Mouse (Mus musculus) intestine, embryonic 16.5 days (tissue): Measurements from ENCODE around the gene Cbx1. TPM values are rescaled to one million over a fixed set of nuclear protein-coding genes. Genes with fewer than 3 reads are reported as not detected.

ENCODE experiments used
- ATAC-seq: fragments of 200-750 bp; cut with Nextera tagmentation; 2 replicates; pipeline ENCODE4 v1.8.0; 2017; ENCODE audit warnings: moderate TSS enrichment, moderate library complexity
- H3K27ac ChIP-seq: fragments of 300-500 bp; sonication (generic); 2 replicates; pipeline ENCODE4 v1.5.1; 2014; ENCODE audit warnings: mild to moderate bottlenecking, low read length
- H3K27me3 ChIP-seq: fragments of 300-500 bp; sonication (generic); replicated peaks from 2 replicates; pipeline ENCODE4 v1.6.1; 2014; ENCODE audit warnings: low read length, control low read depth, mixed read lengths; ENCODE audit not compliant: control insufficient read depth, insufficient read depth
- H3K36me3 ChIP-seq: fragments of 300-500 bp; sonication (generic); 2 replicates; pipeline ENCODE4 v1.6.1; 2014; ENCODE audit warnings: low read length, control low read depth; ENCODE audit not compliant: control insufficient read depth, insufficient read depth
- H3K4me1 ChIP-seq: fragments of 300-500 bp; sonication (generic); 2 replicates; pipeline ENCODE4 v1.6.1; 2014; ENCODE audit warnings: low read length, control low read depth, mixed read lengths; ENCODE audit not compliant: control insufficient read depth, insufficient read depth
- H3K4me2 ChIP-seq: fragments of 300-500 bp; sonication (generic); 2 replicates; pipeline ENCODE4 v1.6.1; 2014; ENCODE audit warnings: low read depth, low read length, control low read depth
- H3K4me3 ChIP-seq: fragments of 300-500 bp; sonication (generic); 2 replicates; pipeline ENCODE4 v1.5.1; 2014; ENCODE audit warnings: mild to moderate bottlenecking, low read length
- H3K9ac ChIP-seq: fragments of 300-500 bp; sonication (generic); 2 replicates; pipeline ENCODE4 v1.6.1; 2014; ENCODE audit warnings: low read depth, low read length
- H3K9me3 ChIP-seq: fragments of 300-500 bp; sonication (generic); 2 replicates; pipeline ENCODE4 v1.6.1; 2016; ENCODE audit warnings: low read length, control low read depth; ENCODE audit not compliant: control insufficient read depth
- WGBS: fragments of 180-500 bp; shearing (Covaris S2); extraction: QIAGEN DNeasy Blood & Tissue Kit; methylation state at CpG from one replicate; pipeline ENCODE4 v1.1.7; 2014; 5-methylcytosine and 5-hydroxymethylcytosine counted together
- polyA plus RNA-seq: library from polyadenylated mRNA; unstranded; fragments of >200 nt; fragmentation: Nextera tagmentation; extraction: Ambion mirVana; gene quantifications from 2 replicates; pipeline ENCODE4 v1.2.1, GENCODE M21; 2015

The Cbx1 gene
- 65.1 and 74.5 TPM in 2 replicates for polyA plus RNA-seq

DNA sequence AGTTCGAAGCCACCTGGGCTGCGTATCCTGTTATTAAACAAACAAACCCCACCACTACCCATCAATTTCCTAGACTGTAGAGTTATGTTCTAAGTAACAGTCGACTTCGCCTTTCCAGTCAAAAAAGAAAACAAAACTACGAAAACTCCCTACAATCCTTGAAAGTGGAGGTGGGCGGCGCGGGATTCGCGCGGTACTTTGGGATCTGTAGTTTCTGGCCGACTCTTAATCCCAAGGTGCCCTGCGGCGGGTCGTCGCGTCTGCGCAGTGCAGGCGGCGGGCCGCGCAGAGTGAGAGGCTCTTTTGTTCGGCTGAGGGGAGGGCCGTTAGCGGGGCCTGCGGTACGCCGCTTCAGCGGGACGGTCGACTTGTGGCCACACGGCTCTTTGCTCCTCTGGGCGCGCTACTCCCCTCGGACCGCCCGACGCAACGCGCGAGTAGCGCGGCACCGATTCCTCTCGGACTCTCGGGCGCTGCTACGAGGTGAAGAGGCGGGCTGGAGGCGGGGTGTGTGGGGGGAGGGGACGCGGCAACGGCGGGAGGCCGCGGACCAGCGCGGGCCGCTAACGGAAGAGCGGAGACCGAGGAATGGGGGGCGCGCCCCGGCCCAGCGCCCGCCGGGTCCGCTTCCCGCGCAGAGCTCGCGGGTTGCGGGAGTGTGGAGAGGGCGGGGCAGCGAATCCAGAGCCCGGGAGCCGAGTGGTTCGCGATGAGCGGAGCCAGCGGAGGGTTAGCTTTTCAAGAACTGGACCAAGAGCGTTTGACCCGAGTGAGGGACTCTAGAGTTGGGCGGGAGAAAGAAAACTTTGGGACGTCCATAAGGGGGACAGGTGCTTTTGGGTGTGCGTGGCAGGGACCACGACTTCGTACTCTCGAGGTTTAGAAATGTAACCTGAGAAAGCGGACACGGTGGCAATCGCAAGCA, at the start of gene Cbx1:
Cbx1 (plus strand) TSS at position 257 of the 925 bp plus-strand sequence.
- peak within 1 kb of the TSS; percentile 83 for H3K4me2 ChIP-seq
- under 1% methylated on average over 89 of the region's 93 CpGs for WGBS
- H3K9ac ChIP-seq = peak within 1 kb of the TSS; percentile 89
- no peaks in the 10 kb centered on the region for H3K36me3 ChIP-seq
- H3K4me1 ChIP-seq = peaks cover 15% of the 10 kb centered on the region
- peak within 1 kb of the TSS; percentile 96 for H3K27ac ChIP-seq
- H3K9me3 ChIP-seq = no peaks in the 10 kb centered on the region
- peak within 1 kb of the TSS; percentile 93 for H3K4me3 ChIP-seq
- peak; percentile 99 for ATAC-seq
- no peaks in the 10 kb centered on the region for H3K27me3 ChIP-seq

DNA sequence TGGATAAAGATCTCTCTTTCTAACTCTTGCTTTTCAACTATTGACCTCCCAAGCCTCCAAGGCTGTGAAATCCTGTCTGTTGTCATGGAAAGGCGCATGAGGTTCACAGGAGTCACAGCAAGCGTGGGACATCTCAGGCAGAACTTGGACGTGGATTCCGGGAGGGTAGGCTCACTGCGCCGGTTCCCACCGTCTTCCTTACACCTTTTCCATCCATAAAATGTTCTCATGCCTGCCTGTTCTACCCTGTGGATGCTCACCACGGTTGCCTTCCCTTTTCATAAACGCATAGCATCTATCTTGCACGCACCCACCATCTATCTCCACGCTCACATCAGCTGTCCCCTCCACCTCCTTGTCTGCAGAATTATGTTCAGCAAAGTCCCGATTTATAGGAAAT, 48.1 kb upstream of the Cbx1 start:
- 61% methylated on average over 12 of the region's 12 CpGs for WGBS
- Histone ChIP-seq H3K4me2 (no peak overlapping the region), H3K27ac (no peak overlapping the region), H3K4me3 (no peak overlapping the region), H3K27me3 (no peaks in the 10 kb centered on the region), H3K9me3 (no peaks in the 10 kb centered on the region), H3K4me1 (peaks cover 6% of the 10 kb centered on the region; the same call in 1 of the 2 replicates), H3K36me3 (no peaks in the 10 kb centered on the region), H3K9ac (no peak overlapping the region)
- no peak for ATAC-seq

DNA sequence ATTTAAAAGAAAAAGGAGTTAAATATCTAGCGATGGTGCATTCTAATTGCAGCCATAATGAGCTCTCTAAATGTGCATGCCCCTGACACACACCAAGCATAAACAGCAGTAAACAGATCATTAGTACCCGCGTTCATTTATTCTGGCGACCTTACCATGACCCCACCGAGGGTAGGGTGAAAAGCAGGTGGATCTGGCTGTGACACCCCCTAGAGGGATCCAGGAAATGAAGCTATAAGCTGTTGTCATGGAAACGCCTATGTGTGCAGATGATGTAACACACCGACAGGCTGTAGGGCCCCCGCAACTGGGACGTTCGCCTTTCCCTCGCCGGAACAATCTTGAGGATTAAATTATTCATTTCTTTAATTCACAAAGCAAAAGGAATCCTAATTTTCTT, 46.9 kb upstream of the Cbx1 start:
- H3K9ac ChIP-seq = no peak overlapping the region
- WGBS = 21% methylated on average over 12 of the region's 12 CpGs
- no peaks in the 10 kb centered on the region for H3K36me3 ChIP-seq
- no peaks in the 10 kb centered on the region for H3K9me3 ChIP-seq
- no peak overlapping the region for H3K4me2 ChIP-seq
- H3K27me3 ChIP-seq = no peaks in the 10 kb centered on the region
- H3K4me3 ChIP-seq = no peak overlapping the region
- peak; percentile 42; the same call in 1 of the 2 replicates for ATAC-seq
- H3K4me1 ChIP-seq = peaks cover 3% of the 10 kb centered on the region; the same call in 1 of the 2 replicates
- H3K27ac ChIP-seq = no peak overlapping the region

DNA sequence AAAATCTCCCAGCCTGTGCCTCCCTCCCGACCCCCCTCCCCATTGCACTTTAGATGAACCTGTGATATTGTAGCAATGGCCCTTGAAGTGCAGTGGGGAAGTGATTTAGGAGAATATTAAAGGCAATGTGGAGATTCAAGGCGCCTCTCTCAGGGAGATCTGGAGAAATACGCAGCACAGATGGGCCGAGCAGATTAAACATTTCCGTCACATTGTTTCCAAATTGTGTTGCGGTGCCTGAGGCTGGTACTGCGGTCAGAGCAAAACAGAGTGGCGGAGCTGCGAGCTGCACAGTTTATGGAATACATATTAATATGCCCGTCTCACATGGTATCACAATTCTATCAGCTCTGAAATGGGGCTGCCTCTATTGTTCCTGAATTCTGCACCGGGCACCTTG, 45.9 kb upstream of the Cbx1 start:
- 25% methylated on average over 11 of the region's 11 CpGs for WGBS
- H3K27me3 ChIP-seq = no peaks in the 10 kb centered on the region
- H3K27ac ChIP-seq = no peak overlapping the region
- no peak overlapping the region for H3K4me3 ChIP-seq
- no peaks in the 10 kb centered on the region for H3K36me3 ChIP-seq
- H3K9me3 ChIP-seq = no peaks in the 10 kb centered on the region
- no peak for ATAC-seq
- no peak overlapping the region for H3K4me2 ChIP-seq
- peaks cover 3% of the 10 kb centered on the region; the same call in 1 of the 2 replicates for H3K4me1 ChIP-seq
- no peak overlapping the region for H3K9ac ChIP-seq

DNA sequence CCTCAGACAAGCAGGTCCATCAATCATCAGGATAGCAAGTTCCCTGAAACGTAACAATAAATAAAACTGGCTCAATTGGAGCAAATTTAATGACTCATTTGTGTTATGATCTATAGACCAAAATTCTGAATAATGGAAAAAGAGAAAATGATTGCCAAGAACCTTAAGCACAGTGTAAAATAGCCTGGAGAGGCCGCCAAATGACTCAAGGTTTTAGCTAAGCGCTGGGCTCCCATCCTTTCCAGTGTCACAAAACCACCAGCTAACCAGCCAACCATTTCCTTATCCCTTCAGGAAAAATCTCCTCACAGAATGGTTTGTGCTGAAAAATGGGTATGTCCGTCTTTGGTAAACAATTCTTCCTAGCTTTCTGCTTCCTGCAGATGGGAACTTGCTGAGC, 45.0 kb upstream of the Cbx1 start:
- no peak for ATAC-seq
- Histone ChIP-seq H3K36me3 (no peaks in the 10 kb centered on the region), H3K4me2 (no peak overlapping the region), H3K4me1 (peaks cover 3% of the 10 kb centered on the region; the same call in 1 of the 2 replicates), H3K9me3 (no peaks in the 10 kb centered on the region), H3K27me3 (no peaks in the 10 kb centered on the region), H3K4me3 (no peak overlapping the region), H3K27ac (no peak overlapping the region), H3K9ac (no peak overlapping the region)
- WGBS = 61% methylated on average over 4 of the region's 4 CpGs

DNA sequence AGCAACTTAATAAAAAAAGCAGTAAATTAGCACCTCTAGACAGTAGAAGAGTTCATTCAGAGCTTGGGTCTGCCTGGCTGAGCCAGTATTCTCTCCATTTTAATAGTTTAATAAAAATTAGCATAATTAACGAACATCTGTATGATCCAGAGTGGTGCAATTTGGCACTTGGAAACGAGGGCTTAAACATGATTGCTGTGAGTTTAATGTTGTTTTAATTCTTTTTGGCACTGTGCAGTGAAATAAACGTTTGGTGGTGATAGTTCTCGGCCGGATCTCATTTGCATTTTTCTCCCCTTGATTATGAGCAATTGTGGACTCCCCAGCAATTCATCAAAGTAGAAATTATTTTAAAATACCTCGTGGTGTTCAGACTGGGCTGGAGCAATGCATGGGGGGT, 42.3 kb upstream of the Cbx1 start:
- H3K4me1 ChIP-seq = no peaks in the 10 kb centered on the region

DNA sequence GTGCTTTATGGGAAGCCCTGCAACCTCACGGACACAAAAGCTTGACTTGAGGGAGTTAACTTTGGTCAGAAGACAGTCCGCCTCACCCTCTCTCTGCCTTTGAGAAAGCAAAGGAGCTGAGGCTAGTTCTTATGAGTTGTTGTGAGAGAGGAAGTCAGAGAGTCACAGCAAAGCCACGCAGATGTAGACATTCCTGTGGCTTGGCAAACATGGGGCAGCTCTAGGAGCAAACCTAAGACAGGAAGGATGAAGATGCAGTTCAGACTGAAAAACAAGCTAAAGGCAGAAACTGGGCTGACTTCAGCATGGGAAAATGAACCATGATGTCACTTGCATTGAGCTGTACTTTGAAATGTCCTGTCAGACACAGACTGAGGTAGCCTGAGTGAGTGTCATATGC, 41.4 kb upstream of the Cbx1 start:
- H3K4me1 ChIP-seq = no peaks in the 10 kb centered on the region
- no peaks in the 10 kb centered on the region for H3K27me3 ChIP-seq
- no peak overlapping the region for H3K9ac ChIP-seq
- no peak for ATAC-seq
- H3K27ac ChIP-seq = no peak overlapping the region
- 56% methylated on average over 3 of the region's 3 CpGs for WGBS
- H3K9me3 ChIP-seq = no peaks in the 10 kb centered on the region
- H3K4me3 ChIP-seq = no peak overlapping the region
- H3K36me3 ChIP-seq = no peaks in the 10 kb centered on the region
- H3K4me2 ChIP-seq = no peak overlapping the region

More for the DNA sequence above, 42.3 kb upstream of the Cbx1 start:
- Histone ChIP-seq H3K27me3 (no peaks in the 10 kb centered on the region), H3K4me3 (no peak overlapping the region), H3K4me2 (no peak overlapping the region), H3K36me3 (no peaks in the 10 kb centered on the region), H3K9ac (no peak overlapping the region), H3K27ac (no peak overlapping the region), H3K9me3 (no peaks in the 10 kb centered on the region)
- no peak for ATAC-seq
- WGBS = 68% methylated on average over 6 of the region's 6 CpGs

DNA sequence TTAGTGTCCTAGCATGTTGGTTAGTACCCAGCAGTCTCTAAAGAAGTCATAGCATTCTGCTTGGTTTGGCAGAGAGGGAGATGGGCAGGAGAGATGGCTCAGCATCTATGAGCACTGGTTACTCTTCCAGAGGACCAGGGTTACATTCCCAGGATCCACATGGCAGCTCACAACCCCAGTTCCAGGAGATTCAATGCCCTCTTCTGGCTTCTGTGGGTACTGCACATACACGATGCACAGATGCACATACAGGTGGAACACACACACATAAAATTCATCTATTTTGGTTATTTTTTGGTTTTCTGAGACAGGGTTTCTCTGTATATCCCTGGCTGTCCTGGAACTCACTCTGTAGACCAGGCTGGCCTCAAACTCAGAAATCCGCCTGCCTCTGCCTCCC, 33.6 kb upstream of the Cbx1 start:
- WGBS = 97% methylated on average over 2 of the region's 2 CpGs
- H3K4me1 ChIP-seq = no peaks in the 10 kb centered on the region
- no peaks in the 10 kb centered on the region for H3K9me3 ChIP-seq
- no peak overlapping the region for H3K27ac ChIP-seq
- no peak overlapping the region for H3K4me3 ChIP-seq
- H3K36me3 ChIP-seq = no peaks in the 10 kb centered on the region
- no peaks in the 10 kb centered on the region for H3K27me3 ChIP-seq
- no peak overlapping the region for H3K4me2 ChIP-seq
- ATAC-seq = no peak
- H3K9ac ChIP-seq = no peak overlapping the region

DNA sequence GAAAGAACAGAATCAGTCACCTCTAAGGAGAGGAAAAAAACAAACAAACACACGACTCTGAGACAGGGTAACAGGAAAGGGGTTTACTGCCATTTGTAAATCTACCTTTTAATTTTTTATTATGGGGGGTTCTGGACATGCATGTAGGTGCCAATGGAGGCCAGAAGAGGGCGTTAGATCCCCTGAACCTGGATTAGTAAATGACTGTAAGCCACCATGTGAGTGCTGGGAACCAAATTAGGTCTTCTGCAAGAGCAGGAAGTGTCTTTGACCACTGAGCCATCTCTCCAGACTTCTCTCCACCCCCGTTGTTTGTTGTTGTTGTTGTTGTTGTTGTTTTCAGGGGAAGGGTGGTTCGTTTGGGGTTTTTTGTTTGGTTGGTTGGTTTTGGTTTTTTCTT, 31.5 kb upstream of the Cbx1 start:
- 54% methylated on average over 4 of the region's 4 CpGs for WGBS
- H3K9me3 ChIP-seq = no peaks in the 10 kb centered on the region

More for the DNA sequence above, 31.5 kb upstream of the Cbx1 start:
- no peak overlapping the region for H3K27ac ChIP-seq
- no peaks in the 10 kb centered on the region for H3K4me1 ChIP-seq
- H3K4me3 ChIP-seq = no peak overlapping the region
- ATAC-seq = no peak
- H3K4me2 ChIP-seq = no peak overlapping the region
- no peaks in the 10 kb centered on the region for H3K36me3 ChIP-seq
- no peaks in the 10 kb centered on the region for H3K27me3 ChIP-seq
- H3K9ac ChIP-seq = no peak overlapping the region
